Mouse (Mus musculus): ENCODE measurements around the gene Olfr513.

The Olfr513 gene

DNA sequence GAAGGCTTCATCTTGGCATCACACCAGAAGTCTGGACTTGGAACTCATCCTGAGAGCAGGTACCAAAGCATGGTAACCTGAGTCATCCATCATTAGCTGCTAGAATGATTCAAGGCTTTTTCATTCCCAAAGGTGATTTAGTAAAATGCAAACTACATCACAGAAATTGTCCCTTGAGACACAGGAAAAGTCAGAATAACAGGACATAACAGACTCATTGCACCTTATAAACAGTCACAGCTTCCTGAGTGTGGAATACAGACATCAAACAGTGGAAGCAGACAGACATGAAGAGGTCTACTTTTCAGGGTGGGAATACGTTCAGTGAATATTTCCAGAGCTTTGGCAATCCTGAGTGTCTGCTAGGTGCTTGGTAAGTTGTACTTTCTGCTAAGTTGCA is at the start of gene Olfr513:
Olfr513 (plus strand) TSS at position 301 of the 400 bp plus-strand sequence.
- DNase-seq (ENCODE audit: low read depth): no peak

DNA sequence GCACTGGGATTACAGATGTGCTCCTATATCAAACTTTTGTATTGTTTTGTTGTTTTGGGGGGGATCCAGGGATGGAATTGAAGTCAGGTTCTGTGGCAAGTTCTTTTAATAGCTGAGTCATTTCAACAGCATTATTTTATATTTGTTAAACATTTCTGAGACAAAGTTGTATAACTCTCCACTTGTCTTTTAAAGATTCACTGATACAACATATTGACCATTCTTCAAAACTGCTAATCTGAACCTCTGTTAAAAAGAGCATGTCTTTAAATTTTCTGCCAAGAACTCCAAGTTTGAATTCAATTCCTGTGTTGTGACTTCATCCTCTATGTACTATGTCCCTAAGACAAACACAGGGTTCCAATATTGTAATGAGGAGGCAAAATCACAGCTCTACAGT is 37.8 kb upstream of the Olfr513 start, which contains the start of gene Olfr512:
Olfr512 (plus strand) TSS at position 301 of the 400 bp plus-strand sequence.
- no peak for DNase-seq (ENCODE audit: low read depth)

DNA sequence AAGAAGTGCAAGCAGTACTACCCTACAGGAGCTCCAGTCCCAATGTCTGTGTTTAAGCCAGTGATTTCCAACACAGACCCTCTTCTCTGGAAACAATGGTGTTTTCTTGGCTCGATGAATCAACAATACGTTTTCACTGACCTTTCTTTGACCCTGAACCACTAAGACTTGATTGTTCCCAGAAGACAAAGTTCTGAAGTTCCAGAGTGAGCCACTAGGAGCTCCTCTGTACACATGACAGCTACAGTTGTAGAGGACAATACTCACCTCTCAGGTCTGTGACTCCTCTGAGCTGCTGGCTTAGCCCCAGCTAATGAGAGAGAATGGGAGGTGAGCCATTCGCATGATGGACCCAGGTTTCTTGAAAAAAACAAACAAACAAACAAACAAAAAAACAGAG is 9.6 kb downstream of the Olfr513 start:
- no peak for DNase-seq (ENCODE audit: low read depth)

DNA sequence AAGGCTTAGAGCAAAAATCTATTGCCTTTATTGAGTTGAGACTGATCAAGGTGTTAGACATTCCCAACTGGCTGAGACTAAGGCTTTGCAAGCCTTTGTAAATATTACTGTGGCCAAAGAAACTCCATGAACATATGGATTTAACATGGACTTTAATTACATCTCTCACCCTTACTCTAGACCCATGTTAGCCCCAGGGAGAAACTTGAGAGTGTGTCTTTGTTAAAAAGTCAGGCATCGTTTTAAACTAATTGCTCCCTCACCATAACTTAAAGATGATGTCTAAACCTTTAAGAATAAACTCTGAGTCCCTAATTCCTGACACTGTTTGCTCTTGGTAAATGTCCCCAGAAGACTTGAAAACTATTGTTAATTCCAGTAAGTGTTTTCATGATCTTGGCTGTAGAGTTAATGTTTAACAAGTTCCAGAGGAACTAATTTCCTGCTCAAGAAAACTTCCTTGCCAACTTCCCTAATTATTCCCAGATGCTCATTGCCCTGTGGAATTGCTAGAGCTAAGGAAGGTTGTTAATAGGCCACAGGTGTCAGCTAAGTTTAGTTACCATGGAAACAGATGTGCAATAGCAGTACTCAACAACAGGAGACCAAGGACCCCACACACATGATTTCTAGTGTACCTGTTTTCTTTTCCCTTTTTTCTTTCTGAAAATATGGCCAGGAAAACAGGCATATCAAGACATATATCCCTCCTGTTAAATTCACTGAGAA is 46.6 kb downstream of the Olfr513 start:
- DNase-seq (ENCODE audit: low read depth): no peak
